Mouse (Mus musculus) heart, embryonic 10.5 days (tissue): ENCODE measurements around the gene Nus1. TPM values are rescaled to one million over a fixed set of nuclear protein-coding genes. Genes with fewer than 3 reads are reported as not detected.

Source experiments
- DNase-seq: peaks from one replicate; pipeline ENCODE4 v3.0.0-alpha.2; 2017; ENCODE audit warnings: low spot score
- H3K27ac ChIP-seq: fragments of 300-500 bp; sonication (generic); 2 replicates; pipeline ENCODE4 v1.5.1; 2016; ENCODE audit warnings: mild to moderate bottlenecking
- H3K27me3 ChIP-seq: fragments of 300-500 bp; sonication (generic); 2 replicates; pipeline ENCODE4 v1.6.1; 2016; ENCODE audit warnings: mild to moderate bottlenecking; ENCODE audit not compliant: poor library complexity, insufficient read depth, severe bottlenecking
- H3K36me3 ChIP-seq: fragments of 300-500 bp; sonication (generic); 2 replicates; pipeline ENCODE4 v1.6.1; 2016; ENCODE audit warnings: mild to moderate bottlenecking, moderate library complexity
- H3K4me1 ChIP-seq: fragments of 300-500 bp; sonication (generic); 2 replicates; pipeline ENCODE4 v1.6.1; 2016; ENCODE audit warnings: mild to moderate bottlenecking
- H3K4me3 ChIP-seq: fragments of 300-500 bp; sonication (generic); 2 replicates; pipeline ENCODE4 v1.5.1; 2016; ENCODE audit warnings: mild to moderate bottlenecking, moderate library complexity
- H3K9me3 ChIP-seq: fragments of 300-500 bp; sonication (generic); 2 replicates; pipeline ENCODE4 v1.6.1; 2016; ENCODE audit warnings: mild to moderate bottlenecking, moderate library complexity
- WGBS: fragments of 180-500 bp; shearing (Covaris S2); methylation state at CpG from one replicate; pipeline ENCODE4 v1.1.7; 2016; 5-methylcytosine and 5-hydroxymethylcytosine counted together
- polyA plus RNA-seq: library from polyadenylated mRNA; unstranded; fragments of >200 nt; fragmentation: Nextera tagmentation; extraction: Ambion mirVana; gene quantifications from 2 replicates; pipeline ENCODE4 v1.2.1, GENCODE M21; 2016

The Nus1 gene
- polyA plus RNA-seq, 1 experiment from 2014 or later: 14.1 TPM

DNA sequence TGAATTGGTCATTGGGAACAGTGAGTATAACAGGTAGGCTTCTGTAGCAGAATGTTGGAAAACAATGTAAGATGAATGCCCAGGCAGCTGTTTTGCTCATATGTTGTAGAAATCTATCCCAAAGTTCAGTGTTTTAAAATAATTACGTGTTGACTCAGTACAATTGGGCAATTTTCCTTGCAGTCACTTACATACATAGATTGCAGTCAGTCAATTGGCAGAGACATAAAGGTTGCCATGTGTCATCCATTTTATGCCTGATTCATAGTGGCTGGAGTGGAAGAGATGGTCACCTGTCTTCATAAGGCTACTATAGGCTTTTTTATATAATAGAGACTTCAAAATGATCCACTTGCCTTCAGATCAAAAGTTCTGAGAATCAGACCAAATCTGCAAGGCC, 3.2 kb downstream of the Nus1 start:
- 95% methylated on average over 1 of the region's 1 CpGs for WGBS
- no peak overlapping the region for H3K27ac ChIP-seq
- no peak overlapping the region for H3K4me3 ChIP-seq
- H3K9me3 ChIP-seq: no peaks in the 10 kb centered on the region
- no peak for DNase-seq
- H3K4me1 ChIP-seq: peaks cover 14% of the 10 kb centered on the region
- no peaks in the 10 kb centered on the region for H3K27me3 ChIP-seq
- no peaks in the 10 kb centered on the region for H3K36me3 ChIP-seq

DNA sequence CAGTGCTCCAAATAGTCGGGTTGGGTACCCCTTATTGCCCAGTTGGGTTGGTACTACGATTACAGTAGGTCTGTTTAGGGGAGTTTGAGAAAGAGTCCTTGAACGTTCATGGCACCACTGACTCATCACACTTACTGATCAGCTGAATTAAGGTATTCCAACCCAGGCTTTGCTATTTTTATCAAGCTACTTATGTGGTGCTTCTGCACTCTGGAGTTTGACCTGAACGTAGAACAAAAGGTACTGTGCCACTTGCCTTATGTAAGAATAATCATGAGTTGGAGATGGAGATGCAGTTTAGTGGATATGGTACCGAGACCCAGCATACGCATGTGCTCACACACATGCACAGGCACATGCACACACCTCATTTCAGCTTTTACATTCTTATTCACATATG, 4.4 kb downstream of the Nus1 start:
- no peak overlapping the region for H3K4me3 ChIP-seq
- no peaks in the 10 kb centered on the region for H3K27me3 ChIP-seq
- H3K9me3 ChIP-seq: no peaks in the 10 kb centered on the region
- DNase-seq: no peak
- WGBS: 84% methylated on average over 6 of the region's 6 CpGs
- no peak overlapping the region for H3K27ac ChIP-seq
- peaks cover 14% of the 10 kb centered on the region for H3K4me1 ChIP-seq
- H3K36me3 ChIP-seq: no peaks in the 10 kb centered on the region

DNA sequence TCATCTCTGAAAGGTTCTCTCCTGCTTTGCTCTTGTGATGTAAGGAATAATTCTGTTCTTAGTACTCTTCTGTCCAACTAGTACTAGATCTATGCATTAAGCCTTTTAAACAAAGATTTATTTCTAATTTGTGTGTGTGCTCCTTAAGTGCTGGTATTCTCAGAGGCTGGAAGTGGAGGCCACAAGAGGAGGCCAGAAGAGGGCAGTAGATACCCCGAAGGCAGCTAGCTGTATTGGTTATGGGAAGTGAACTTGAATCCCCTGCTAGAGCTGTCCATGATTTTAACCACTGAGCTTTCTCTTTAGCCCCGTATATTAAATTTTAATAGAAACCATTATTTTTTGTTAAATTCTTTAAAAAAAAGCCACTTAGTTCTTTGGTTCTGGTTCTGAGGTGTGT, 5.8 kb downstream of the Nus1 start:
- WGBS: 76% methylated on average over 2 of the region's 2 CpGs
- Histone ChIP-seq H3K4me3 (no peak overlapping the region), H3K27me3 (no peaks in the 10 kb centered on the region), H3K27ac (no peak overlapping the region), H3K9me3 (no peaks in the 10 kb centered on the region), H3K4me1 (peaks cover 14% of the 10 kb centered on the region), H3K36me3 (no peaks in the 10 kb centered on the region)
- no peak for DNase-seq

DNA sequence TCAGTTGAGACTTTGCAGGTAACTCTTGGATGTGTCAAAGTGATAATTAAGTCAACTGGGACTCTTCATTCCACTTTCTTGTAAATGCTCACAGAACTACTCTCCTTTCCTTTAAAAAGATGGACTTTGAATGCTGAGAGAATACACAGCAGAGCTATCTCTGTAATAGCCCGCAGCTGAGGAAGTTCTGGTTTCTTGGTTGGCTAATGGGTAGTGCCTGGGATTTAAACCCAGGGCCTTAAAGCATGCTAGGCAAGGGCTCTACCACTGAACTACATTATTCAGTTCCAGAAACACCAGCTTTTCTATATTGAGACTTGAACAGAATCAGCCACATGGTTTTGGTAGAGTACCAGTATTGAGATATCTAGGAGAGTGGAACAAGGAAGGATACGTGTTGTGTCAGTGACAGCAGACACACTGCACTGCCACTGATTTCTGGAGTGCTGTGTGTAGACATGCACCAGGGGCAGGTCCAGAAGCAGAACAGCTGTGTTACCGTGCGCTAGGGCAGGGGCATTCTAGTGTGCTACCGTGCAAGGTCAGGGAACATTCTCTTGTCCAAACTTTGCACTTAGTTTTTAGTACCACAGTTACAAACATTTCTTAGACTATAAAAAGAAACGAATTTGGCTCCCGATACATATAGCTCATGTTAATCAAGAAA, 9.1 kb downstream of the Nus1 start:
- peaks cover 18% of the 10 kb centered on the region for H3K36me3 ChIP-seq
- 78% methylated on average over 7 of the region's 7 CpGs for WGBS
- DNase-seq: no peak
- H3K27me3 ChIP-seq: no peaks in the 10 kb centered on the region
- peaks cover 3% of the 10 kb centered on the region for H3K4me1 ChIP-seq
- no peaks in the 10 kb centered on the region for H3K9me3 ChIP-seq
- H3K27ac ChIP-seq: no peak overlapping the region
- no peak overlapping the region for H3K4me3 ChIP-seq

DNA sequence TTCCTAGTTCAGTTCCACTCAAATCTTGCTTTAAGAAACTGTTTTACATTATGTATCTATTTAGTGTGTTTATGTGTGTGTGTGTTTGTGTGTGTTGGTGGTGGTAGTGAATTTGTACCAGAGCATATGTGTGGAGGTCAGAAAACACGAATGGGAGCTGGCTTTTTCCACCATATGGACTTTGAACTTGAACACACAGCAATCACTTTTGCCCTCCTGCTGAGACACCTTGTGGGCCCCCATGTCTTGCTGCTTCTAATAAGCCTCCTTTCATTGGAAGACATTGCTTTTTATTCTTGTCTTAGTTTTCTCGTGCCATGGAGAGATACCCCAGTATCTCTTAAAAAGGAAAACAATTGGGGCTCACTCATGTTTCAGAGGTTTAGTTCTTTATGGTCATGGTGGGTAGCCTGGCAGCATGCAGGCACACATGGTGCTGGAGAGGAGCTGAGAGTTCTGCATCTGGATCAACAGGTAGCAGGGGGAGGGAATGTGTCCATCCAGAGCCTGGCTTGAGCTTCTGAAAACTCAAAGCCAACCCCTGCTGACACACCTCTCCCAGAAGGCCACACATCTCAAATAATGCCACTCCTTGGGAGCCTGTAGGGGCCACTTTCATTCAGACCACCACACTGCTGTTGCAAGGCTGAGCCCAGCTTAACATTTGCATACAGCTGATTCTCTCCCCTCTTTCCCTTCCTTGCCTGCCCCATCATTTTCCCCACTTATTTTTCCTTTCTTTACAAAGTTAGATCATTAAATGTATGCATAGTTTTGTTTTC, 10.5 kb downstream of the Nus1 start:
- WGBS: 72% methylated on average over 2 of the region's 2 CpGs
- Histone ChIP-seq H3K36me3 (peaks cover 30% of the 10 kb centered on the region), H3K27me3 (no peaks in the 10 kb centered on the region), H3K9me3 (no peaks in the 10 kb centered on the region), H3K27ac (no peak overlapping the region), H3K4me3 (no peak overlapping the region), H3K4me1 (no peaks in the 10 kb centered on the region)
- DNase-seq: no peak

DNA sequence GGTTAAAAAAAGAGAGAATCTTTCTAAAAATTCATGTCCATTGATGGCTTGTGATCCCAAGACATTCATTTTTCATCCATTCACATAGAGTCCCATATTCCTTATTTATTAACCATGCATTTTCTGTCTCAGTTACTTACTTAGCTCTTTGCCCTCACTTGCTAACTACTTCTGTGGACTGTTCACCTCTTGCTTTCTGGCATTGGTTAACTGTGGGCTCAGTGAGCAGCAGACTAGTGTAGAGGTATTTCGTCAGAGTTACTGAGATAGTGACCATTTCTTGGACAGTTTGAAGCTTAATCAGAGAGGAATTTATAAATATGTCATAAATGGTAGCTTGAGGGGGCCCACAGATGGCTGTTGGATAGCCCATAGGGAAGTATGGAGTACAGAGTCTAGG, 13.6 kb downstream of the Nus1 start:
- Histone ChIP-seq H3K27me3 (no peaks in the 10 kb centered on the region), H3K9me3 (no peaks in the 10 kb centered on the region), H3K4me3 (no peak overlapping the region), H3K27ac (no peak overlapping the region), H3K4me1 (no peaks in the 10 kb centered on the region), H3K36me3 (peaks cover 58% of the 10 kb centered on the region)
- 88% methylated on average over 1 of the region's 1 CpGs for WGBS
- no peak for DNase-seq

DNA sequence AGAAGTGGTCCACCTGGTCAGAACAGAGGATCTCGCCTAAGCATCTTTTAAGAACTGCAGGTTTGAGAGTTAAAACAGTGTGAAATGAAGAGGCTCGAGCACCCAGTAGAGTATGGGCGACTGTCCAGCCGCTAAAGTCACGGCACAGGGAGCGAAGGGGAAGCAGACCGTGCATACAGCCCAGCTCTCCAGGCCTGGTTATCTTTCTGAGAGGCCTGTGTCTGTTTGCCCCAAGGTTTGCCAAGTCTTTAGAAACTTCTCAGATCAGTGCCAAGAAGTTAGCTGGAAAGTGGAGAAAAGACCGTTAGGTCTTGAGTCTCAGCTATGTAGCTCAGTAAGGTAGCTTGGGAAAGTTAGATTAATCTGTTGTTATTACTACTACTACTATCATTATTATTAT, 17.5 kb downstream of the Nus1 start:
- Histone ChIP-seq H3K36me3 (peaks cover 83% of the 10 kb centered on the region), H3K4me1 (no peaks in the 10 kb centered on the region), H3K4me3 (no peak overlapping the region), H3K9me3 (no peaks in the 10 kb centered on the region), H3K27ac (no peak overlapping the region), H3K27me3 (no peaks in the 10 kb centered on the region)
- DNase-seq: no peak
- 93% methylated on average over 8 of the region's 8 CpGs for WGBS

DNA sequence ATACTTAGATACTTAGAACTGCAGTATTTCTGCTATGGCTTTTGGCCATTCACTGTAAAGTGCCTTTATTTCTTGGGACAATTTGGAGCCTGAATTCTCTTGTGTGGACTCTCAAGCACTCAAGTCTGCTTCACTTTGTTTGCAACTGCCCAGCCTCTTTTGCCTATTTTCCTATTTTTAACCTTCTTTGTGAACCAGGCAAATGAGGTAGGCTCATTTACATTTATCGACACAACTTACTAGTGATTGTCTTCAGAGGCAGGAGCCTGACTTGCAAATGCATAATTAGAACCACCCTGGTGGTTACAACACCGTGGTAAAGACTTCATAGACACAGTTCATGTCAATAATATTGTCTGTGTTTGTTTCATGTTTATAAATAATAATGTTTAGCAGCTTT, 43.3 kb downstream of the Nus1 start:
- WGBS: 71% methylated on average over 2 of the region's 2 CpGs
- DNase-seq: no peak

DNA sequence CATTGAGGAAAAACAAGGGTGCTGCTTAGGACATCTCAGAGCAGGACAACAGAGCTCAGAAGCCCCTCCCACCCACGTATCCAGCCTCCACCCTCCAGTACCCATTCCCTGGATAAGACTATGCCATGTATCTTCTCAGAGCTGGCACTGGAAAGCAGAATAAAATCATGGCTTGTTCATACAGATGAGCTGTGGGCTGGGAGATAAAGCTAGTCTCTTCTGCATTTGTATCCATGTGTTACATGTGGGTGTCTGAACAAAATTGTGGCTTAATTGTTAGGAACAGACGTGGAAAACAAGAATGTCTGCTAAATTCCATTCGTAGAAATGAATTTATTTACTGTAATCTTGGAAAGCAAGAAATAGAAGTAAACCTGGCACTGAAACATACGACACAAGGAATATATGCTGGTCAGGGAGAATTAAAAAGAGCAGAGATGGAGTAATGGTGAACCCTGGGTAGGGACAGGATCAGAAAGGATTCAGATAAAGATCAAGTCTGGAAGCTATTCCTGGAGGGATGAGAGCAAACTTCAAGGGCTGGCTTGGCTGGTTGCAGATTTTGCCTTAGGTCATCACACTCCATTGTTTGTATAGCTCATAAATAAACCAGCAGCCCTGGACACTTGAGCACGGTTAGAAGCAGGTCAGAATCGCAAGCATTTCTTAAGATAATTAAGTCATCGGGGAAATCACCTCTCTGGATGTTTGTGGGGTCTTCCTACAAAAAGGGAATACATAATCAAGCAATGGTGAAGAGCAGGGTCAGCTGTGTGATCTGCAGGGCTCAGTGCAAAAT, 46.8 kb downstream of the Nus1 start:
- Histone ChIP-seq H3K36me3 (no peaks in the 10 kb centered on the region), H3K9me3 (no peaks in the 10 kb centered on the region), H3K4me3 (no peak overlapping the region), H3K27me3 (no peaks in the 10 kb centered on the region), H3K4me1 (no peaks in the 10 kb centered on the region), H3K27ac (no peak overlapping the region)
- WGBS: 76% methylated on average over 7 of the region's 7 CpGs
- DNase-seq: no peak

More for the DNA sequence above, 43.3 kb downstream of the Nus1 start:
- Histone ChIP-seq H3K36me3 (no peaks in the 10 kb centered on the region), H3K27ac (no peak overlapping the region), H3K4me1 (no peaks in the 10 kb centered on the region), H3K9me3 (no peaks in the 10 kb centered on the region), H3K4me3 (no peak overlapping the region), H3K27me3 (no peaks in the 10 kb centered on the region)

DNA sequence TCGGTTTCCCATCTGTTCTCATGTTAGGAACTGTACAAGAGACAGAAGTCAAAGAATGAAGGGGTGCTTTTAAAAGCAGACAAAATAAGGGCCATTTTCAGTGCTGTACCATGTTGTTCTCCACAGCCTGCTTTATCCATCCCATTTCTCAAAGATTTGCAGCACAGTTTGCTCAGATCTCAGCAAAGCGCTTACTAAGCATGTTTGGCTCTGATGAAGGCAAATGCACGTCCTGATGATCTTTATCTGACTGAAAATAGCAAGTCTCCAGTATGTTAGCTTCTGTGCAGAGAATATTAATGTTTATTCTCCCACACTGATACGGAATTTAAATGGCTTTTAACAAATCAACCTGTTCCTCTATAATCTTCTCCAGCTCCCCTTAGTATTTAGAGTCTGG, 54.2 kb downstream of the Nus1 start:
- H3K27me3 ChIP-seq: no peaks in the 10 kb centered on the region
- H3K36me3 ChIP-seq: no peaks in the 10 kb centered on the region
- no peak overlapping the region for H3K4me3 ChIP-seq
- no peaks in the 10 kb centered on the region for H3K4me1 ChIP-seq
- H3K9me3 ChIP-seq: no peaks in the 10 kb centered on the region
- no peak overlapping the region for H3K27ac ChIP-seq
- WGBS: 72% methylated on average over 4 of the region's 4 CpGs
- no peak for DNase-seq

Other genes with a start within 250 kb of the Nus1 start
- not detected in 2 replicates for gene Ros1, start 222.3 kb upstream of the Nus1 start, polyA plus RNA-seq
- gene Dcbld1, start 183.9 kb upstream of the Nus1 start, polyA plus RNA-seq: 9.9 and 17.0 TPM in 2 replicates
- gene Gm26741, start 58.8 kb upstream of the Nus1 start, polyA plus RNA-seq: not detected in 2 replicates
- gene Gopc, start 35.4 kb upstream of the Nus1 start, polyA plus RNA-seq: 17.4 and 18.4 TPM in 2 replicates
- gene Nepn, start 28.6 kb upstream of the Nus1 start, polyA plus RNA-seq: 7.6 TPM in 1 of 2 replicates, not detected in the other